Mouse (Mus musculus) liver, postnatal 0 days (tissue): ENCODE results near the gene Kif28.

Experiments
- CTCF ChIP-seq: sonication (generic); IDR thresholded peaks from 2 replicates; pipeline ENCODE4 v1.5.1; 2016; ENCODE audit warnings: antibody characterized with exemption, low read depth
- EP300 ChIP-seq: IDR thresholded peaks from 2 replicates; pipeline ENCODE4 v1.6.1; 2016; ENCODE audit warnings: antibody characterized with exemption, low read depth, mild to moderate bottlenecking

- TF ChIP-seq EP300 (no peak), CTCF (no peak)
Measured at GRCm38 (mm10) chr1:179712658-179713057, 32.4 kb downstream of the Kif28 start.
